Mouse (Mus musculus): ENCODE measurements at regions not wholly inside any gene's neighbourhood (a gene's known extent, or its start where the extent isn't known, plus 50 kb on each side); places are given as distances from the start of the nearest gene placed in this dataset.

- Histone ChIP-seq H3K4me3 (ENCODE audit: control insufficient read depth in 1 of 2, insufficient read depth in 1 of 2, low read depth in 2 of 2, low read length in 2 of 2) (no peak overlapping the region), H3K27ac (ENCODE audit: control insufficient read depth, low read depth, low read length) (no peak overlapping the region), H3K36me3 (ENCODE audit: control insufficient read depth in 1 of 2, insufficient read depth in 2 of 2, low read length in 2 of 2) (peaks cover 0 to 12% of the 10 kb centered on the region in 2 experiments; a peak in 2 of 4 replicates), H3K9ac (ENCODE audit: control insufficient read depth, low read depth, low read length, poor library complexity, severe bottlenecking) (no peak overlapping the region), H3K27me3 (ENCODE audit: control insufficient read depth in 1 of 2, insufficient read depth in 2 of 2, low read length in 2 of 2) (no peaks in the 10 kb centered on the region), H3K79me2 (ENCODE audit: control insufficient read depth, insufficient read depth, low read length, poor library complexity) (no peaks in the 10 kb centered on the region), H3K9me3 (replicated peaks; ENCODE audit: insufficient read depth, low read length) (no peaks in the 10 kb centered on the region), H3K4me1 (ENCODE audit: control insufficient read depth in 1 of 2, insufficient read depth in 2 of 2, low read length in 2 of 2) (peaks cover 4 to 18% of the 10 kb centered on the region in 2 experiments; a peak in 3 of 4 replicates)
- no peak for TF ChIP-seq MAFK (IDR thresholded peaks at IDR 0.05; ENCODE audit: borderline replicate concordance, low read depth, low read length)
- no peak for TF ChIP-seq POLR2AphosphoS5 (IDR thresholded peaks at IDR 0.05; ENCODE audit: borderline replicate concordance, low read depth, low read length)
- no peak for TF ChIP-seq EP300 (IDR thresholded peaks at IDR 0.05; ENCODE audit: low read depth in 1 of 2, low read length in 2 of 2)
- TF ChIP-seq JUND (IDR thresholded peaks at IDR 0.05; ENCODE audit: low read depth, low read length): no peak
- no peak for DNase-seq (ENCODE audit: low read depth, low spot score)
Observed at GRCm38 (mm10) chr10:99564605-99565004, 194.9 kb downstream of the Csl start.

DNA sequence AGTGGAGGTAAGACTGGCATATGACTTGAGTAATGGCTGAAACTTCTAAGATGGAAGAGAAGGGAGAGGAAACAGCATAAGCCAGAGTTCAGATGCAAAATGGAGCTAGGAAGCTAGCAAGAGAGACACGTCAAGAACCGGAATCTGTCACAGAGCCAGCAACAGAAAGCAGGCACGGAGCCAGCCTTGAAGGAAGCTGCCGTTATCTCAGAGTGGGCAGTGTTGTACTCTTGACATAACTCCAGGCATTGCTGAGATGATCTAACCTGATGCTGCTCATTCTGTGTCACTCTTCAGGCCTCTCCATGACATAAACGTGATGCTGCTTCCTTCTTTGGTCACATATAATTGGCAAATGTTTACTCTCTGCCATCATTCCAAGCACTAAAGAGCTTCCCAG is 191.0 kb downstream of the Csl start:
- Histone ChIP-seq H3K4me1 (ENCODE audit: control insufficient read depth in 1 of 2, insufficient read depth in 2 of 2, low read length in 2 of 2) (peaks cover 4 to 9% of the 10 kb centered on the region in 2 experiments; a peak in 3 of 4 replicates), H3K36me3 (ENCODE audit: control insufficient read depth in 1 of 2, insufficient read depth in 2 of 2, low read length in 2 of 2) (peaks cover 0 to 7% of the 10 kb centered on the region in 2 experiments; a peak in 2 of 4 replicates), H3K9ac (ENCODE audit: control insufficient read depth, low read depth, low read length, poor library complexity, severe bottlenecking) (no peak overlapping the region), H3K27ac (ENCODE audit: control insufficient read depth, low read depth, low read length) (no peak overlapping the region), H3K27me3 (ENCODE audit: control insufficient read depth in 1 of 2, insufficient read depth in 2 of 2, low read length in 2 of 2) (no peaks in the 10 kb centered on the region), H3K9me3 (replicated peaks; ENCODE audit: insufficient read depth, low read length) (no peaks in the 10 kb centered on the region), H3K79me2 (ENCODE audit: control insufficient read depth, insufficient read depth, low read length, poor library complexity) (no peaks in the 10 kb centered on the region), H3K4me3 (ENCODE audit: control insufficient read depth in 1 of 2, insufficient read depth in 1 of 2, low read depth in 2 of 2, low read length in 2 of 2) (no peak overlapping the region)
- TF ChIP-seq USF1 (IDR thresholded peaks at IDR 0.05; ENCODE audit: low read depth, low read length) (no peak), MAZ (IDR thresholded peaks at IDR 0.05; ENCODE audit: low read depth, low read length) (no peak), ETS1 (IDR thresholded peaks at IDR 0.05; ENCODE audit: low read depth, low read length) (peak; percentile 76), GATA1 (IDR thresholded peaks at IDR 0.05; ENCODE audit: low read depth, low read length) (peak; percentile 70; the same call in 1 of the 2 replicates), E2F4 (IDR thresholded peaks at IDR 0.05; ENCODE audit: borderline replicate concordance, low read depth, low read length) (no peak), BHLHE40 (IDR thresholded peaks at IDR 0.05; ENCODE audit: borderline replicate concordance, low read depth, low read length) (no peak), ZC3H11A (IDR thresholded peaks at IDR 0.05; ENCODE audit: low read depth, low read length) (no peak), TCF12 (IDR thresholded peaks at IDR 0.05; ENCODE audit: low read depth, low read length) (peak; percentile 29; the same call in 1 of the 2 replicates), ZMIZ1 (IDR thresholded peaks at IDR 0.05; ENCODE audit: low read depth, low read length) (no peak), MAX (IDR thresholded peaks at IDR 0.05; ENCODE audit: low read length) (no peak), RCOR1 (IDR thresholded peaks at IDR 0.05; ENCODE audit: low read depth, low read length) (peak; percentile 14; the same call in 1 of the 2 replicates), CHD2 (IDR thresholded peaks at IDR 0.05; ENCODE audit: low read length) (no peak), EP300 (IDR thresholded peaks at IDR 0.05; ENCODE audit: low read depth in 1 of 2, low read length in 2 of 2) (peak; percentile 60 to 73), CHD1 (IDR thresholded peaks at IDR 0.05; ENCODE audit: low read depth, low read length) (no peak), NELFE (IDR thresholded peaks at IDR 0.05; ENCODE audit: low read depth, low read length) (no peak), ZNF384 (IDR thresholded peaks at IDR 0.05; ENCODE audit: low read depth, low read length) (no peak)
- DNase-seq (ENCODE audit: low read depth, low spot score): peak; percentile 81

All from MEL (cell line).